Mouse (Mus musculus) cerebral cortex, adult 2 months (tissue): Measurements from ENCODE around the gene Gpr3.

Source experiments
- WGBS: fragments of 180-500 bp; shearing (Covaris S2); methylation state at CpG from one replicate; pipeline ENCODE4 v1.1.7; 2018; 5-methylcytosine and 5-hydroxymethylcytosine counted together

Gene Gpr3

DNA sequence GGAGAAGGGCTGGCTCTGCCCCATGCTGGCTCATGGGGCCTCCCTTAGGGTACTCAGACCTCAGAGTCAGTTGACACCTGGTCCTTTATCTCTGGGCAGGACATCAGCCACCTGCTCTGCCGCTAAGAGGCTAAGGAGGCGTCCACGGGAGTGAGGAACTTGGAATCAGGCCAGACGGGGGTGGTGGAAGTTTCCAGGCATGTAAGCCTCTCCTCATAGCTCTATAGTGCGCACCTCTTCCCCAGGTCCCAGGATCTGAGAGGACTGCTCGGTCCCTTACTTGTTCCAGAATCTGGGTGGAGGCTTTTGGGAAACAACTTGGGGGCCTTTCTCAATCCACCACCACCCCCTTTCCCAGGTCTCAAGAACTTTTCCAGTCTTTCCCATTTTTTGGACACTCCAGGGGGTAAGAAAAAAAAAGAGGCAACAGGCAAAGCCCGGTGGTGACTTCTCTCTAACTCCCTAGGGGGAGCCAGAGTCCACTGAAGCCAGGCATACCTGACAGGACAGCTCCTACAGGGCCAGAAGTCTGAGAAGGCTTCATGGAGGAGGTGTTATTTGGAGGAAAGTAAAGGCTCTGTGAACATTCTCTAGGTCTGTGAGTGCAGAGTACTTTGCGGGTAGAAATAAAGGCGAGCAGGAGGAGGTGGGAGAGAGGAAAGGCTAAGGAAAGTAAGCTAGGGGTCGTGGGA lies 21.1 kb upstream of the Gpr3 start:
- 45% methylated on average over 10 of the region's 10 CpGs for WGBS

DNA sequence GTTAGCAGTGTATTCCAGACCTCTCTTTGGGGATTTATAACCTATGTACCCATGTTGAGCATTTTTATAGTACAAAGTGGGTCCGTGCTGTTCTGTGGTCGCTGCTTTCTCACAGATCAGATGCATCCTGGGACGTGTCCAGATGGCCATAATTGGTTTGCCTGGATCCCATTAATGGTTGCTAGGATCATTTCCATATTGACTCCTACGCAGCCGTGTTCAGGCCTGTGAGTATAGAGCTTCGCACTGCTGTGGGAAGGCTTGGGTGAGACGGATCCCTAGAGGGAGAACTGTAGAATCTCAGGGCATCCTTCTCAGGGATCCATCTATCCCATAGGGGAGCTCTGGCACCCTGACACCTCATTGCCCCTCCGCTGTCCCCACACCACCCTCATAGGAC lies 17.2 kb upstream of the Gpr3 start:
- WGBS: 79% methylated on average over 8 of the region's 8 CpGs

DNA sequence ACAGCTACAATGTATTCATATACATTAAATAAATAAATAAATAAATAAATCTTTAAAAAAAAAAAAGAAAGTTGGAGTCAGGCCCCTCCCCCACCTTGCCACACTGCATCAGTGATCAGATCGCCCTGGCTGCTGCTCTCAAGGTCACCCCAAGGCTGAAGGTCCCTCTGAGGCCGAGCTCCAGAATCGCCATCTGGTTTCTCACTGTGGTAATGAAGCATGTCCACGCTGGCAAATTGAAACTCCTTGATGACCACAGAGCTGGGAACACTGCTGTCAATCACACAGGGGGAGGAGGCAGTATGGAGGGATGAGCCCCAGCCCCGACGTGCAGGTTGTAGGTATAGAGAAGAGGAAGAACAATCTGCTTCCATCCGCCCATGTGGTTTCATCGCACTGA lies 15.3 kb upstream of the Gpr3 start:
- WGBS: 64% methylated on average over 8 of the region's 8 CpGs

DNA sequence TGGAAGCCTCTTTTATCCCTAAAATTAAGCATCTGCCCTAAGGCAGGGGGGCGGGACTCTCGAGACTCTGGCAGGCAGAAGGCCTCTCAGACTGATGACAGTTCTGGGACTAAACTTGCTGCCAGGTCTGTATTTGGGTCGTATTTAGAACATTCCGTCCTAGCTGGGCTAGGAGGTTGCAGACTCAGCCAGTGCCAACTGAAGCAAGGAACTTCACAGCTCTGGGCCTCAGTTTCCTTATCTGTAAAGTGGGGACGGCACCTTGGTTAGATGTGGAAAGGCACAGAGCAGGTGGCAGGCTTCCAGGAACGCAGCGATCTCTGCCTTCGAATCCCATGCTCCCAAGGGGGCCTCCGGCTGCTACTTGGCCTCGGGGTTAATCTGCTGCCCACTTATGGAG lies 13.7 kb upstream of the Gpr3 start:
- WGBS: 63% methylated on average over 10 of the region's 10 CpGs

DNA sequence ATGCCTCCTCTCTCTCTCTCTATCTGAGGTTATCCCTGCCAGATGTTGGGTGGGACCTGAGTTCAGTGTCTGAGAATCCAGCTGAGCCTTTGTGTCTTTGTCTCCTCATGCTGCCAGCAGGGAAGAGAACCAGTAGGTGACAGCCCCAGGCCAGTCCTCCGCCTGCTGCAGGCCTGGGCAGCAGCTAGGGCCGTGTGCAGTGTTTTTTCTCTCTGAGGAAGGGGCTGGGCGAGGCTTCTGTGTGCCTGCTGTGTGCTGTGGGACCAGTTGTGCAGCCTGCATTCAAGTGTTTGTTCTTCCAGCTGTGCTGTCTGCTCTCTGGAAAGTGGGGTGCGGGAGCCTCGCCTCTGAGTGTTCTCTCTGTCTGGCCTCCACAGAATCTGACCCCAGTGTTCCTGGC lies 11.5 kb upstream of the Gpr3 start:
- 68% methylated on average over 5 of the region's 5 CpGs for WGBS

DNA sequence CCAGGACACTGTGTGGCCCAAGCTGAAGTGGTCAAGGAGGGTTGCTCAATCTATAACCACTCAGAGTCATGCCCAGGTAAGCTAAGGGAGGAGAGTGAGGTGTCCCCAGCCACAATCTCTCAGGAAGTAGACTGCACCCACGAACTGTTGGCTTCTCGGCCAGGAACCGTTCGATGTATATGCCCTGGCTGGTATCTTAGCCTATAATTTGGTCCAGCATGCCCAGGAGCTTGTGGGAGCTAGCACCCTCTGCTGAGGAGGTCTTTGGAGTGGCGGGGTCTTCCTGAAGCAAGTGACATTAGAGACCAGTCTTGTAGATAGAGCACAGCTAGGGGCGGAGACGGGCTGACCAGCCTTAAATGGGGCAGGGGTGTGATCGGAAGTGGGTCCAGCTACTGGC lies 9.4 kb upstream of the Gpr3 start:
- 90% methylated on average over 8 of the region's 8 CpGs for WGBS

DNA sequence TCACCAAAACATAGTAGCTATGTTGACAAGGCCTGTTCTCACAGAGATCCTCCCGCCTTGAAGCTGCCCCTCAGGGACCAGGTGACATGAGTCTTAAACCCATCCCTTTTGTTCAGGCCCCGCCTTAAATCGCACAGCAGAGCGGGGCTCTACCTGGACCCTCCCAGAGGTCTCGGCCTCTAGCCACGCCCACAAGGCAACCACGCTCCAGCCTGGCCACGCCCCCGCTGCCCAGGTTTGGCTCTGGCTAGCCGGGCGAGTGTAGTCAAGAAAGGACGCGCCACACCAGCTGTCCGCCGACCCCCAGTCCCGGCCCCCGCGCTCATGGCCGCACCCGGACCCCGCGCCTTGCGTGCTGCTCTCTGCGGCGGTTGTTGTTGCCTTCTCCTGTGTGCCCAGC lies 8.3 kb upstream of the Gpr3 start:
- 11% methylated on average over 25 of the region's 25 CpGs for WGBS

DNA sequence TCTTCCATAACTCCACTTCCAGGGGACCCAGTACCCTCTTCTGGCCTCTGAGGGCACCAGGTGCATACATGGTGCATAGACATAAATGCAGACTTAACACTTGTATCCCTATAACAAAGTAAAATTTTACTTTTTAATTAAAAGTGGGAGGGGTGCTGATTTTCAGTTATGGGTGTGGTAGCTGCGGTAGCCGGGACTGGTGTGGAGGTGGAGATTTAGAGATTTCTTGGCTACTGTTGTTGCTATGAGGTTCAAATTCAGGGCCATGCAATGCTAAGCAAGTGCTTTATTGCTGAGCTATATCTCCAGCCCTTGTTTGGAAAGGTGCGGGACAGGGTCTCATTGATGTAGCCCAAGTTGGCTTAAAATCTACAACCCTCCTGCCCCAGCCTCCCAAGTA lies 6.4 kb upstream of the Gpr3 start:
- 84% methylated on average over 3 of the region's 3 CpGs for WGBS

DNA sequence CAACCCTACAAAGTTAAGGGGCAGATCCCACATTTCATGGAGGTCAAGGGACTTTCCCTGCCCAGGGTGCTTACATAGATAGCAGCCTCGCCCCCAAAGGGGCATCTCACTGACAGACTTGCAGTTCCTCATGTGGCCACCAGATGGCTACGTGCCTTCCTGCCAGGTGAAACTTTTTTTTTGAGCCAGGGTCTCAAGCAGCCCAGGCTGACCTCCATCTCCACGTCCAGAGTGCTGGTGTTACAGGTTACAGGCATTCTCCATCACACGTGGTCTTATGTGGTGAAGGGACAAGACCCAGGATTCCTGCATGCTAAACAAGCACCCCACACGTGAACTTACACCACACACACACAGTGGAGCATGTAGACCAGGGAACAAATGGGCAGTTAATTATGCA lies 5.3 kb upstream of the Gpr3 start:
- WGBS: 11% methylated on average over 5 of the region's 5 CpGs

DNA sequence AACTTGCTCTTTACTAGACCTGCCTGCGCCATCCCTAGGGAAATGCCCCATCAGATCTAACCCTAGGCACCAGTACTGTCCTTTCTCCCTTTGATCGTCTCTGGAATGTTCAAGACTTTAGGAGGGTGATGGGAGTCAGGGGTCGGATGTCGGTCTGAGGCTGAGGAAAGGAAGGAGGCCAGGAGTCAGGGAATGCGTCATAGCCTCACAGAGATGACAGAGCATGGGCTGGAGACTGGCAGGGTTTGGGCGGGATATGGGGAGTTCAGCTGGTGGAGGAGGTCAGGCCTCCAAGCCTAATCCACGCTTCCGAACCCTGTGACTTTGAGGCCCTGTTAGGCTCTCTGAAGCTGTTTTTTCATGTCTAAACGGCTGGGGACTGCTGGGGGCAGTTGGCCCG lies 1.3 kb upstream of the Gpr3 start:
- 54% methylated on average over 10 of the region's 10 CpGs for WGBS

DNA sequence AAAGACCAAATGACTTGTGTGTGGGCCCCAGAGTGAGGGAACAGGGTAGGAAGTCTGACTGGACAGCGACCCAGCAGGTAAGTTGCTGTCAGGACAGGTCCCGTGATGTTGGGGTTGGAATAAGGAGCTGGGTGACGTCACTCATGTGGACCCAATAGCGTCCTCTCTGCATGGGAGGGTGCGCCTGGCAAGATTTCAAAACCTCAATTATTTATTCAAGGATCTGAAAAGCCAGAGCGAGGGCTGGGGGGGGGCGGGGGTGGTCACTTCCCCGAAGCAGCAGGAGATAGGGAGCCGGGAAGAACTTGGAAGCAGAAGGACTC lies 893 bp upstream of the Gpr3 start:
- whole genome bisulfite sequencing: 1% methylated on average over 9 of the region's 9 CpGs

DNA sequence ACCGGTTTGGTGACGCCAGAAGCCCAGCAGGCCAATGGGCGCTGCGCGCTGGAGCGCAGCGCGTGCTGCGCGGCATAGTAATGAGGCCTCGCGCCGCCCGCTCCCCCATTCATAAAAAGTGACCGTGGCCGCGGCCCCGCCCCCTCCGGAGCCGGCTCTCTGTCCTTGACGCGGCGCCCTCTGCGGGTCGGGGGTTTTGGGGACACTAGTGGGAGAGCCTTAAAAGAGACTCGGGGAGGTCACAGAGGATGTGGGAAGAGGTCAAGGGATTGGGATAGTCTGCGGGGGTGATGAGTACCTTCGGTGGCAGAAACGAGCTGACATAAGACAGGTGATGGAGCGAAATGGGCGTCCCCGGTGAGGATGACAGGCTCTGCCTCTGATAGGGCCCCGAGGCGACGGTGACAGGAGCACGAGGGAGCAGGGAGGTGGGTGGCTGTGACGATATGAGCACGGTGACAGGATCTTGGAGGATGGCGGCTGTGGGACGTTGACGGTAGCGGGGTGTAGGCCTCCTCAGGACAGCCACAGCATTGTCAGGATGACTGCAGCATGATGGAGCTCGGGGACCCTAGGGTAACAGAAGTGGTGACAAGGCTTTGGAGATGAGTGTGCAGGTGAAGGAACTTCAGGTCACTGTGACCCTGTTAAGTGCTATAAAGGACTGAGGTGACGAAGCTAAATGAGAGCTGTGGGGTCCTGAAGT lies 379 bp upstream of the Gpr3 start:
- WGBS: 1% methylated on average over 44 of the region's 44 CpGs

DNA sequence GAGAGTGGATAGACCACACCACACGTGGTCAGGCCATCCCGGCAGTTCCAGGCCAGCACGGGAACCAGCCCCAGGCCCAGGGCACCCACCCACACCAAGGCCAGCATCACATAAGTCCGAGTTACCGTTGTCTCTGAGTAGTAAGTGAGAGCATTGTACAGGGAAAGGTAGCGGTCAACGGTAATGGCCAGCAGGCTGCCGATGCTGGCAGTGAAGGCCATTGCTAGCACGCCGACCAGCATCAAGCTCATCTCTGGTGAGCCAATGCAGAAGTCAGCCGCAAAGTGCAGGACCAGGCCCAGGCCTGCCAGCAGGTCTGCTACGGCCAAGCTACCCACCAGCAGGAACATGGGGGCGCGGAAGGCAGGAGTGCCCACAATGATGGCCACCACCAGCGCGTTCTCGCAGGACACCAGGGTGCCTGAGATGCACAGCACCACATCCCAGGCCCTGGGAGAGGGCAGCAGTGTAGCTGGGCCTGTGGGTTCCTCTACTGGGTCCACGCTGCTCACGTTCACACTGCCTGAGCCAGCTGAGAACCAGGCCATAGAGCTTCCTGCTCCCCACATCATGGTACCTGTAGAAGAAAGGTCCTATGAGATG lies 1.4 kb downstream of the Gpr3 start:
- 93% methylated on average over 19 of the region's 19 CpGs for WGBS

DNA sequence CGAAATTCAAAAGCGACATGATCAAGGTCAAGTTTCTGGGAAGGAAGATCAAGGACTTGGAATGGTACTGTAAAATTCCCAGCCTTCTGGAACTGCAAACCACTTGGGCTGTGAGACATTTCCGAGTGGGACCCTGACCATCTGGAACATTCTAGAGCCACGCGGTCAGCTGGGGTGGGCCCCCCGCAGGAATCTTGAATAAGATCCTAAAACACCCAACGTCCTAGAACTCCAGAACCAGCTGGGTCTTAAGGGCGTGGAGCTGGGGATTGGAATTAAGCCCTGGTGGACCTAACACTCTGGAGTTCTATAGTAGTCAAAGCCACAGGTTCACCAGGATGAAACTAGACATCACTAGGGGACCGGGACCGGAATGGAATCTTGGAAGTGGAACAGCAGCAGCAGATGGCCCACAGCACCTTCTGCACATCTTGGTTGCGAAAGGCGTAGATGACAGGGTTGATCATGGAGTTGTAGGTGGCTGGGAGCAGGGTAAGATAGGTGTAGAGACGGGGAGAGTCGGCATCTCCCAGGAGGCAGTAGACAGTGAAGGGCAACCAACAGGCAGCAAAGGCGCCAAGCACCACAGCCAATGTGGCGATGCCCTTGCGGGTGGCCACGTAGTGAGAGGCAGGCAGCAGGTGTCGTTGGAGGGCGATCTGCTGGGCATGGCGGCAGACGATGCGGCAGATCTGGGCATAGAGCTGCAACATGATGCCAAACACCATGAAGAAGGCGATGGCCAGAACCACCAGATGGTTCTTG lies 2.1 kb downstream of the Gpr3 start:
- WGBS: 85% methylated on average over 24 of the region's 24 CpGs

DNA sequence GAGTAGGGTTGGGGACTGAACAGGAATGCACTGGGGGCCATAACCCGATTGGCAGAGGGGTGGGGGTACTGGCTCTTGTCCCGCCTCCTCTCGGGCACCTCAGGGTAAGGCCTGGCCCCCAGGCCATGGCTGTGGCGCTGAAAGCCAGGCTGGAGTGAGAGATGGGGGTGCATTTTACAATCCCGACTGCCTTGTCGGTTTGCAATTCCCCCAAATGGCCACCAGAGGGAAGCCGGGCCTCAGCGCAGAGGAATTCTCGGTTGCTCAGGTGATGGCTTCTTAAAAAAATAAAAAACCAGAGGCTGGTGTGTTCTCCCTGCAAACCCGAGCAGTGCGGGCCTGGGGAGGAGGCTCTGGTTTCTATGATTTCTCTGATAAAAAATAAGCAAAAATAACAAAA lies 3.0 kb downstream of the Gpr3 start:
- 9% methylated on average over 11 of the region's 11 CpGs for WGBS

DNA sequence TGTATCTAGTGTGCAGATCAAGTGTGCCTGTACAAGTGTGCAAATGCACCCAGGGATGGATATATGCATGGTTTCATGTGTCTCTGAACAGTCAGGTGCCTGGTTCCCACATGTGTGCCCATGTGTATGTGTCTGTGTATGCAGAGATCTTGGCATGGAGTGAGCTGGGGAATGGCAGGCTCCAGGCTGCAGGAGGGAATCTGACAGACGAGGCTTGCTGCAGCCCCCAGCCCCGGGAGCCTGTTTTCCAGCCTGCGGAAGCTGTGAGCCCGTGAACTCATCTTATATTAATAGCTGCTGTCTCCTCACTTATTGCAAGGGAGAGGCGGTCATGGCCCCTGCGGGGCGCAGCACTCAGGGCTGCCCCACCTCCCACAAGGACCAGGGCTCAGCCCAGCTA lies 8.0 kb downstream of the Gpr3 start:
- WGBS: 66% methylated on average over 7 of the region's 7 CpGs

DNA sequence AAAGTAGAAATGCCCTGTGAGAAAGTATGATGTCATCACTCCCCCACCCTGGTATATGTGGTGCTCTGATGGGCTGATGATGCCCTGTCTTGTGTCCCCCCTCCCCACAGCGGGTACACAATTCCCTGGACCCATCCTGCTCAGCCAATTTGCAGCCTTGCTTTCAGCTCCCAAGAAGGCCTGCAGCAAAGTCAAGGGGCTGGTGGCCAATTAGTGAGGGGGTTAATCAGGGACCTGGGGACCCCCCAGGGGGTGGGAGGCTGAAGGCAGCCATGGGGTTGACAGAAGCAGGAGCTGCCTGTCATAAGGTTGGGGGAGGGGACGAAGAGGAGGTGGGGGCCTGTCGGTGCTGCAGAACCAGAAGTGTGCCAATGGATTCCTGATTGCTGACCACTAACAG lies 8.7 kb downstream of the Gpr3 start:
- WGBS: 58% methylated on average over 3 of the region's 3 CpGs

DNA sequence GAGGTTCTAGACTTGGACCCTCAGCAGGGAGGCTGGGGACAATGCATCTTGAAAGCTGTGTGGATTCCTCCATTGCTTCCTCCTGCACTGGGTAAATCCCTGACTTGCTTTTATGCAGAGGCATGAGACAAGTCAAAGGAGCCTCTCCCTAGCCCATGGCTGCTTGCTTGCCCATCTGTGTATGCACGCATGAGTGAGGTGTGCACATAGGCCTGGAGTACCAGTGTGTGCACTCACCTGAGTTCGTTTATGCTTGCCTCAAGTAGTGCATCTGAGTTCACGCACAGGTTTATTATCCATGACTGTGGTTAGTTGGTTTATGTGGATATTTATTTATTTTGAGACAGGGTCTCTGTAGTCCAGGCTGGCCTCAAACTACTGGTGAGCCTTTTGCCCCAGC lies 10.1 kb downstream of the Gpr3 start:
- WGBS: 96% methylated on average over 3 of the region's 3 CpGs

DNA sequence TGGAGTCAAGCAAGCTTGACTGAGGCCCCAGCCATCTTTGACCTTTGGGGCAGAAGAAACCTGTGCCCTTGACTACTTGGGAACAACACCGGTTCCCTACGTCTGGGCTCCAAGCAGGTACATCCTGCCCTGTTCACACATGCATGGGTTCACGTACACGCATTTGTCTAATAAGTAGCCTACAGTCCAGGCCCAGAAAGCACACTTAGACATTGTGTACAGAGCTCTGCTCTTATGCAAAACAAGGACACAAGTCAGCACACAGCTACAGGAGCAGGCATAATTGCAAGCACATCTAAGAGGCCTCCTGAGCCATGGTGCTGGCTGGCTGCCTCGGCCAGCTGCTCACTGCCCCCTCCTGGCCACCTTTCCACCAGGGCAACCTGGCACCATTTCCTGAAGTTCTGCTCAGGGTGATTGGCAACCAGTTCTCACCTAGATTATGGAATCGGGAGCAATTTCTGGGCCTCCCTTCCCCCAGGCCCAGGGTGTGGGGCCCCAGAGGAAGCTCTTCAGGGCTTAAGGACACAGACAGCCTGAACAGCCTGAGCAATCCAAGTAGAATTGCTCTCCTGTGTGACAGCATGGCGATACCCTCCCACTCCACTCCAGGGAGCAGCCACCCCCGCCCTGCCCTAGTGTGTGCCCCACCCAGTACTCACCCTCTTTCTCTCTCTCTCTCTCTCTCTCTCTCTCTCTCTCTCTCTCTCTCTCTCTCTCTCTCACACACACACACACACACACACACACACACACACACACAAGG lies 11.1 kb downstream of the Gpr3 start:
- 54% methylated on average over 8 of the region's 8 CpGs for WGBS

DNA sequence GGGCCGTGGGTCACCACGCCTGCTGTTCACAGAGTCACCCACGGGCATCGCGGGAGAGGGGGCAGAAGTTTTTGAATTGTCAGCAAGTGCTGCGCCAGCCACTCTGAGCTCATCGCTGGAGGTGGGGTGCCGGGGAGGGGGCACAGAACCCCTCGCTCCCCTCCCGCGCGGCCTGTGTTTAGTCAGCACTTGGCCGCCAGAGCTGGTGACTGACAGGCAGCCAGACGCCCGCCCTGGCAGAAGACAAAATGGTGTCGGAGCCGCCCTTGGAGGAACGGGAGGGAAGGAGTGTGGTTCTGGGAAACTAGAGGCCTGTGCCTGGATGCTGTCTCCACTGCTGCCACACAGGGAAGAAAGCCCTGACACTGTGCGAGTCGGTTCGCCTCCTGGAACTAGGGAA lies 12.0 kb downstream of the Gpr3 start:
- 22% methylated on average over 21 of the region's 21 CpGs for WGBS

DNA sequence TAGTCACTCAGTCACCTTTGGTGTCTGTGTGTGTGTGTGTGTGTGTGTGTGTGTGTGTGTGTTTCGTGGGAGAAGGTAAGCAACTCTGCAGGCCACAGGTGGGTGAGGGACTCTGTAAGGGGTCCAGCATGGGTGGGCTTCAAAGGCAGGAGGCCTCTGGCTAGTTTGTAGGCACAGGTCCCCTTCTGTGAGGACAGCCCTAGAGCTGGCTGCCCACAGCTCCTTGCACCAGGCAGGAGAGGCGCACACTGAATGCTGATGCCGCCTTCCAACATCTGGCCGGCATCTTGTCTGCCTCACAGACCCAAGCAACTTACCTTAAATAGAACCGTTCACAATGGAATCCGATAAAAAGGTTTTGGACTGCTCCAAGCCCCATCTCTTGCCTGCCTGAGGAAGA lies 12.6 kb downstream of the Gpr3 start:
- WGBS: 55% methylated on average over 6 of the region's 6 CpGs
